Comparison of ENCODE assay signal across 13 mouse cellular contexts in genomic region chr6:142508663-142509062, GRCm38 (mm10). TPM values are rescaled to one million over a fixed set of nuclear protein-coding genes. Genes with fewer than 3 reads are reported as not detected.
DNase-seq lines count a peak whose midpoint lies in the region; ATAC-seq and TF ChIP-seq lines count a peak whose summit lies in the region.
"Had no signal": no experiment of that assay in that cellular context is flagged by ENCODE, and none has a peak within 500 bp of the region (broad histone marks: within the 10 kb centered on the region; RNA-seq: fewer than 3 reads in every experiment).

No protein-coding gene starts in this region.

- no peak for ATAC-seq in forebrain, embryonic 15.5 days (replicated peaks)
- ATAC-seq in intestine, embryonic 16.5 days = no peak
- ATAC-seq in intestine, postnatal 0 days = no peak
- ATAC-seq in granulocyte monocyte progenitor cell, adult 5-6 weeks (replicated peaks; ENCODE audit: poor library complexity, severe bottlenecking) = peak; percentile 71
- no peak for ATAC-seq in frontal cortex, adult (ENCODE audit: low TSS enrichment)

- DNase-seq in forebrain, embryonic 10.5 days (ENCODE audit: extremely low spot score, low spot score) = no peak
- peak; percentile 13 for DNase-seq in 416B (ENCODE audit: low read depth)
- no peak for DNase-seq in right cerebral cortex, postnatal 25 days
- DNase-seq: adrenal gland, postnatal 36 days; cerebellum, adult 9-10 months; liver, embryonic 13.5 days had no signal

- no peaks in the 10 kb centered on the region for H3K9me3 ChIP-seq in forebrain, embryonic 10.5 days
- H3K9me3 ChIP-seq in forebrain, embryonic 15.5 days = no peaks in the 10 kb centered on the region
- no peaks in the 10 kb centered on the region for H3K9me3 ChIP-seq in intestine, embryonic 16.5 days (ENCODE audit: control insufficient read depth, low read length)
- no peaks in the 10 kb centered on the region for H3K9me3 ChIP-seq in intestine, postnatal 0 days (ENCODE audit: control insufficient read depth)
- H3K9me3 ChIP-seq: liver, embryonic 13.5 days had no signal

- H3K4me2 ChIP-seq in forebrain, embryonic 15.5 days (replicated peaks) = no peak overlapping the region
- peak overlapping the region; percentile 94; the same call in 1 of the 2 replicates for H3K4me2 ChIP-seq in intestine, embryonic 16.5 days (ENCODE audit: low read depth, low read length)
- no peak overlapping the region for H3K4me2 ChIP-seq in intestine, postnatal 0 days (replicated peaks; ENCODE audit: low read depth)

- 16% methylated on average over 4 of the region's 4 CpGs for WGBS in forebrain, embryonic 10.5 days
- WGBS in forebrain, embryonic 15.5 days = 24% methylated on average over 4 of the region's 4 CpGs
- 51% methylated on average over 4 of the region's 4 CpGs for WGBS in intestine, embryonic 16.5 days
- WGBS in intestine, postnatal 0 days = 66% methylated on average over 4 of the region's 4 CpGs

- no peak for TF ChIP-seq CTCF in intestine, postnatal 0 days (IDR thresholded peaks at IDR 0.05; ENCODE audit: low read depth)

- H3K36me3 ChIP-seq in forebrain, embryonic 10.5 days (replicated peaks) = peaks cover 19% of the 10 kb centered on the region
- H3K36me3 ChIP-seq in forebrain, embryonic 15.5 days = no peaks in the 10 kb centered on the region
- H3K36me3 ChIP-seq in intestine, embryonic 16.5 days (ENCODE audit: control insufficient read depth, insufficient read depth, low read length) = no peaks in the 10 kb centered on the region
- H3K36me3 ChIP-seq in intestine, postnatal 0 days (ENCODE audit: control insufficient read depth, insufficient read depth) = no peaks in the 10 kb centered on the region
- H3K36me3 ChIP-seq: liver, embryonic 13.5 days had no signal

- peaks cover 30% of the 10 kb centered on the region for H3K27me3 ChIP-seq in forebrain, embryonic 10.5 days (ENCODE audit: poor library complexity, severe bottlenecking)
- H3K27me3 ChIP-seq in forebrain, embryonic 15.5 days = peaks cover 9% of the 10 kb centered on the region; the same call in 1 of the 2 replicates
- 0 out of 2 replicates have a peak, but pooled peaks cover 6% of the 10 kb centered on the region for H3K27me3 ChIP-seq in intestine, embryonic 16.5 days (replicated peaks; ENCODE audit: control insufficient read depth, insufficient read depth, low read length)
- H3K27me3 ChIP-seq in intestine, postnatal 0 days (replicated peaks; ENCODE audit: control insufficient read depth, insufficient read depth, low read length) = peaks cover 10% of the 10 kb centered on the region; the same call in 1 of the 2 replicates
- H3K27me3 ChIP-seq: Patski had no signal

- H3K4me3 ChIP-seq in forebrain, embryonic 10.5 days = peak overlapping the region; percentile 73; the same call in 1 of the 2 replicates
- no peak overlapping the region for H3K4me3 ChIP-seq in forebrain, embryonic 15.5 days
- H3K4me3 ChIP-seq in intestine, embryonic 16.5 days (ENCODE audit: low read length) = no peak overlapping the region
- no peak overlapping the region for H3K4me3 ChIP-seq in intestine, postnatal 0 days (ENCODE audit: low read depth, low read length)

- H3K27ac ChIP-seq in forebrain, embryonic 10.5 days = peak overlapping the region; percentile 90; the same call in 1 of the 2 replicates
- no peak overlapping the region for H3K27ac ChIP-seq in forebrain, embryonic 15.5 days (replicated peaks)
- no peak overlapping the region for H3K27ac ChIP-seq in intestine, embryonic 16.5 days (ENCODE audit: low read length)
- no peak overlapping the region for H3K27ac ChIP-seq in intestine, postnatal 0 days (ENCODE audit: low read depth, low read length)
- H3K27ac ChIP-seq: liver, embryonic 13.5 days had no signal

- peaks cover 87% of the 10 kb centered on the region for H3K4me1 ChIP-seq in forebrain, embryonic 10.5 days
- H3K4me1 ChIP-seq in forebrain, embryonic 15.5 days = peaks cover 28% of the 10 kb centered on the region
- 0 out of 2 replicates have a peak, but pooled peaks cover 4% of the 10 kb centered on the region for H3K4me1 ChIP-seq in intestine, embryonic 16.5 days (ENCODE audit: control insufficient read depth, insufficient read depth, low read length)
- peaks cover 3% of the 10 kb centered on the region; the same call in 1 of the 2 replicates for H3K4me1 ChIP-seq in intestine, postnatal 0 days (replicated peaks; ENCODE audit: control insufficient read depth, insufficient read depth, low read length)

- no peak overlapping the region for H3K9ac ChIP-seq in forebrain, embryonic 15.5 days (replicated peaks)
- H3K9ac ChIP-seq in intestine, embryonic 16.5 days (ENCODE audit: low read depth, low read length) = no peak overlapping the region
- no peak overlapping the region for H3K9ac ChIP-seq in intestine, postnatal 0 days (ENCODE audit: low read depth, low read length)
- H3K9ac ChIP-seq: liver, embryonic 13.5 days had no signal

RNA-seq across cellular contexts. Expression of gene Ldhb, which starts 0.9 kb away (rescaled TPM):
- polyA plus RNA-seq in forebrain, embryonic 10.5 days (2016; fragmentation: Nextera tagmentation; extraction: Ambion mirVana) = 512 and 551 TPM in 2 replicates
- polyA plus RNA-seq in forebrain, embryonic 15.5 days (2015; fragmentation: Nextera tagmentation; extraction: Ambion mirVana) = 488 and 489 TPM in 2 replicates
- polyA plus RNA-seq in intestine, embryonic 16.5 days (2015; fragmentation: Nextera tagmentation; extraction: Ambion mirVana) = 80.5 and 93.6 TPM in 2 replicates
- 39.5 and 41.4 TPM in 2 replicates for polyA plus RNA-seq in intestine, postnatal 0 days (2015; fragmentation: Nextera tagmentation; extraction: Ambion mirVana)
- 64.1 and 67.3 TPM in 2 replicates for total RNA-seq in granulocyte monocyte progenitor cell, adult 5-6 weeks (2014; fragmentation: Nextera tagmentation)
- total RNA-seq in granulocyte monocyte progenitor cell, adult 5-6 weeks (2017) = 41.2 and 42.4 TPM in 2 replicates

RNA-seq across cellular contexts. Expression of gene Gys2, which starts 35.8 kb away (rescaled TPM):
- polyA plus RNA-seq in forebrain, embryonic 10.5 days (2016; fragmentation: Nextera tagmentation; extraction: Ambion mirVana) = not detected in 2 replicates
- not detected in 2 replicates for polyA plus RNA-seq in forebrain, embryonic 15.5 days (2015; fragmentation: Nextera tagmentation; extraction: Ambion mirVana)
- polyA plus RNA-seq in intestine, embryonic 16.5 days (2015; fragmentation: Nextera tagmentation; extraction: Ambion mirVana) = 0.69 and 1.7 TPM in 2 replicates
- not detected in 2 replicates for polyA plus RNA-seq in intestine, postnatal 0 days (2015; fragmentation: Nextera tagmentation; extraction: Ambion mirVana)
- total RNA-seq in granulocyte monocyte progenitor cell, adult 5-6 weeks (2014; fragmentation: Nextera tagmentation) = not detected in 2 replicates
- not detected in 2 replicates for total RNA-seq in granulocyte monocyte progenitor cell, adult 5-6 weeks (2017)
- polyA plus RNA-seq: Patski; stomach, embryonic 14.5 days had no signal
